Mouse (Mus musculus) thymus, adult 2 months (tissue): Measurements from ENCODE around the gene Nelfcd.

Experiments
- CTCF ChIP-seq: fragments of 200-500 bp; IDR thresholded peaks from 2 replicates; pipeline ENCODE4 v1.5.1; 2012; ENCODE audit warnings: mild to moderate bottlenecking, control low read depth, low read length, moderate library complexity, borderline replicate concordance; ENCODE audit not compliant: control insufficient read depth, poor library complexity, insufficient read depth; ENCODE audit errors: extremely low read depth
- POLR2A ChIP-seq: fragments of 200-500 bp; IDR thresholded peaks from 2 replicates; pipeline ENCODE4 v1.6.1; 2012; ENCODE audit warnings: mild to moderate bottlenecking, low read length, control low read depth, moderate library complexity; ENCODE audit not compliant: control insufficient read depth, poor library complexity, insufficient read depth; ENCODE audit errors: extremely low read depth

GRCm38 (mm10) chr2:174450353-174450752 is 34.7 kb downstream of the Nelfcd start, which contains the start of gene Tubb1:
- TF ChIP-seq POLR2A (no peak), CTCF (no peak)
